Mouse (Mus musculus): ENCODE measurements around the gene Vgf.

GRCm38 (mm10) chr5:137062601-137063000 lies 36.4 kb downstream of the Vgf start:
- TF ChIP-seq POLR2A (IDR thresholded peaks at IDR 0.05; ENCODE audit: low read depth, low read length): no peak
- TF ChIP-seq CTCF (conservative IDR thresholded peaks at IDR 0.05 in 1 of 2, IDR thresholded peaks at IDR 0.05 in 1 of 2; ENCODE audit: low read depth in 2 of 2, low read length in 2 of 2): no peak
- TF ChIP-seq MAZ (IDR thresholded peaks at IDR 0.05; ENCODE audit: low read depth, low read length): no peak
- TF ChIP-seq HCFC1 (IDR thresholded peaks at IDR 0.05; ENCODE audit: low read depth, low read length): no peak
- TF ChIP-seq POLR2AphosphoS2 (IDR thresholded peaks at IDR 0.05; ENCODE audit: low read depth, low read length): no peak
- TF ChIP-seq ZKSCAN1 (IDR thresholded peaks at IDR 0.05; ENCODE audit: borderline replicate concordance, low read depth, low read length): no peak
- no peak for TF ChIP-seq USF1 (IDR thresholded peaks at IDR 0.05; ENCODE audit: low read depth, low read length)
- TF ChIP-seq MXI1 (IDR thresholded peaks at IDR 0.05; ENCODE audit: low read depth, low read length): no peak
- no peak for TF ChIP-seq NELFE (IDR thresholded peaks at IDR 0.05; ENCODE audit: low read depth, low read length)
- TF ChIP-seq EP300 (IDR thresholded peaks at IDR 0.05; ENCODE audit: low read length): no peak

All from CH12.LX (cell line).